Mouse (Mus musculus) cerebellum, adult 2 months (tissue): ENCODE data around the gene Ano2.

Experiments
- CTCF ChIP-seq: fragments of 200-500 bp; IDR thresholded peaks from 2 replicates; pipeline ENCODE4 v1.5.1; 2011; ENCODE audit warnings: low read depth, mild to moderate bottlenecking, control low read depth, low read length, moderate library complexity, borderline replicate concordance; ENCODE audit not compliant: insufficient read depth
- POLR2A ChIP-seq: fragments of 200-500 bp; IDR thresholded peaks from 2 replicates; pipeline ENCODE4 v1.6.1; 2011; ENCODE audit warnings: low read length, control low read depth, borderline replicate concordance; ENCODE audit not compliant: insufficient read depth

DNA sequence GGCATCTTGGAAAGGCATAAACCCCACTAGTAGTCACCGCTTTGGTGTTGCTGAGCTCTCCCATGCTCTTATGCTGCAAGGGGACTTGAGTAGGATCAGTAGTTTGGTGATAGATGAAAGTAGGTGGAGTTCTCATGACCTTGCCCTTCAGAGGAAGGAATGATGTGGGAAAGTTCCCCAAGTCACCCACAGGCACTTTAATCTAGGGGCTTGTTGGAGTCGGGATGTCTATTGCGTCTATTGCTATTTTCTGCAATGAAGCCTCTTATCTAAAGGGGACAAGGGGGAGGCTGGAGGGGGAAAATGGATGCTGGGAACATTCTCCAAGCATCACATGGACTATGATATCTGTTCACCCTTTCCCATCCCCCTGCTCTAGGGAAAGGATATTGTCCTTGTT lies 235.6 kb downstream of the Ano2 start:
- TF ChIP-seq CTCF (no peak), POLR2A (no peak)
